8 mouse cellular contexts compared by ENCODE assay signal in genomic region chr7:28268042-28268531, GRCm38 (mm10). TPM values are rescaled to one million over a fixed set of nuclear protein-coding genes. Genes with fewer than 3 reads are reported as not detected.
DNase-seq lines count a peak whose midpoint lies in the region; ATAC-seq lines count a peak whose summit lies in the region.

No protein-coding gene starts in this region.

- DNase-seq in Muller cell, postnatal 12 days (ENCODE audit: inconsistent ontology term): peak; percentile 67
- DNase-seq in cerebellum, adult 9-10 months: peak; percentile 58
- DNase-seq in gastrocnemius, adult 18-20 months (ENCODE audit: low spot score): peak; percentile 28
- peak; percentile 42 for DNase-seq in hindbrain, embryonic 14.5 days (ENCODE audit: low spot score)
- DNase-seq in left cerebral cortex, adult 18-20 months (ENCODE audit: low spot score in 2 of 2): peak; percentile 59 to 65
- DNase-seq in lung, postnatal 25 days (ENCODE audit: low spot score): peak; percentile 27
- DNase-seq in right cerebral cortex, adult 2 months (ENCODE audit: low spot score in 2 of 2): peak; percentile 55 to 63
- DNase-seq in adipocyte (ENCODE audit: low spot score): no peak

- under 1% methylated on average over 60 of the region's 62 CpGs for whole genome bisulfite sequencing in hindbrain, embryonic 14.5 days

- peak overlapping the region; percentile 68 for H3K4me2 ChIP-seq in hindbrain, embryonic 14.5 days (replicated peaks)

- H3K4me1 ChIP-seq in hindbrain, embryonic 14.5 days (replicated peaks; ENCODE audit: control insufficient read depth, insufficient read depth, low read length): peaks cover 10% of the 10 kb centered on the region; the same call in 1 of the 2 replicates

- peak overlapping the region; percentile 88 for H3K4me3 ChIP-seq in hindbrain, embryonic 14.5 days (replicated peaks; ENCODE audit: low read length)

- peaks cover 18% of the 10 kb centered on the region for H3K36me3 ChIP-seq in hindbrain, embryonic 14.5 days (replicated peaks; ENCODE audit: control insufficient read depth, insufficient read depth)

- no peaks in the 10 kb centered on the region for H3K9me3 ChIP-seq in hindbrain, embryonic 14.5 days (ENCODE audit: control insufficient read depth, low read length)

- peak overlapping the region; percentile 98 for H3K9ac ChIP-seq in hindbrain, embryonic 14.5 days

- peak overlapping the region; percentile 92 for H3K27ac ChIP-seq in hindbrain, embryonic 14.5 days

- no peaks in the 10 kb centered on the region for H3K27me3 ChIP-seq in hindbrain, embryonic 14.5 days (ENCODE audit: control insufficient read depth, insufficient read depth, low read length)

- peak; percentile 71 for ATAC-seq in hindbrain, embryonic 14.5 days (ENCODE audit: low FRiP score)

RNA-seq across cellular contexts. Expression of gene Eid2, which starts 0.4 kb away (rescaled TPM):
- 1 to 10 TPM; 3.9 to 4.6 TPM for total RNA-seq in gastrocnemius, adult 18-20 months (2021)
- polyA plus RNA-seq in hindbrain, embryonic 14.5 days (2014; fragmentation: Nextera tagmentation; extraction: Ambion mirVana): 8.8 and 11.3 TPM in 2 replicates
- 10 to 100 TPM; 62.3 to 65.2 TPM for total RNA-seq in left cerebral cortex, adult 18-20 months (2021)

RNA-seq across cellular contexts. Expression of gene Eid2b, which starts 9.5 kb away (rescaled TPM):
- 1 to 10 TPM; 6.3 to 6.9 TPM for total RNA-seq in gastrocnemius, adult 18-20 months (2021)
- 33.8 and 35.2 TPM in 2 replicates for polyA plus RNA-seq in hindbrain, embryonic 14.5 days (2014; fragmentation: Nextera tagmentation; extraction: Ambion mirVana)
- total RNA-seq in left cerebral cortex, adult 18-20 months (2021): 10 to 100 TPM; 30.2 to 30.8 TPM

RNA-seq across cellular contexts. Expression of gene Selenov, which starts 22.9 kb away (rescaled TPM):
- not detected for total RNA-seq in gastrocnemius, adult 18-20 months (2021)
- polyA plus RNA-seq in hindbrain, embryonic 14.5 days (2014; fragmentation: Nextera tagmentation; extraction: Ambion mirVana): 0.74 and 0.91 TPM in 2 replicates
- under 1 TPM in 1 of 2 experiments, not detected in 1; 0.44 TPM for total RNA-seq in left cerebral cortex, adult 18-20 months (2021)

RNA-seq across cellular contexts. Expression of gene Dll3, which starts 34.0 kb away (rescaled TPM):
- not detected for total RNA-seq in gastrocnemius, adult 18-20 months (2021)
- polyA plus RNA-seq in hindbrain, embryonic 14.5 days (2014; fragmentation: Nextera tagmentation; extraction: Ambion mirVana): 19.1 and 21.0 TPM in 2 replicates
- total RNA-seq in left cerebral cortex, adult 18-20 months (2021): 1 to 10 TPM; 1.5 to 1.6 TPM

RNA-seq across cellular contexts. Expression of gene Timm50, which starts 43.8 kb away (rescaled TPM):
- total RNA-seq in gastrocnemius, adult 18-20 months (2021): 10 to 100 TPM; 40.4 to 48.4 TPM
- polyA plus RNA-seq in hindbrain, embryonic 14.5 days (2014; fragmentation: Nextera tagmentation; extraction: Ambion mirVana): 125 and 137 TPM in 2 replicates
- total RNA-seq in left cerebral cortex, adult 18-20 months (2021): 10 to 100 TPM; 36.8 to 43.2 TPM

Comparison
In these comparisons a context has a peak if more than half of its experiments do, and no peak if none do; other contexts are left out.
1. RNA of gene Eid2, which starts 0.4 kb away (total RNA-seq): 62.3 to 65.2 TPM in left cerebral cortex, adult 18-20 months; 3.9 to 4.6 TPM in gastrocnemius, adult 18-20 months; every median in the first group is over 10 times any median in the second.